Mouse (Mus musculus) heart, adult 2 months (tissue): Measurements from ENCODE around the gene Hopx.

Experiments used
- CTCF ChIP-seq: fragments of 200-600 bp; IDR thresholded peaks from 2 replicates; pipeline ENCODE4 v1.8.1; 2022; ENCODE audit warnings: antibody characterized with exemption, mild to moderate bottlenecking, moderate library complexity
- EP300 ChIP-seq: fragments of 200-500 bp; IDR thresholded peaks from 2 replicates; pipeline ENCODE4 v1.6.1; 2011; ENCODE audit warnings: low read depth, low read length, control low read depth; ENCODE audit not compliant: insufficient read depth
- POLR2A ChIP-seq: fragments of 200-500 bp; IDR thresholded peaks from 2 replicates; pipeline ENCODE4 v1.6.1; 2011; ENCODE audit warnings: mild to moderate bottlenecking, low read depth, low read length, control low read depth; ENCODE audit not compliant: insufficient read depth

DNA sequence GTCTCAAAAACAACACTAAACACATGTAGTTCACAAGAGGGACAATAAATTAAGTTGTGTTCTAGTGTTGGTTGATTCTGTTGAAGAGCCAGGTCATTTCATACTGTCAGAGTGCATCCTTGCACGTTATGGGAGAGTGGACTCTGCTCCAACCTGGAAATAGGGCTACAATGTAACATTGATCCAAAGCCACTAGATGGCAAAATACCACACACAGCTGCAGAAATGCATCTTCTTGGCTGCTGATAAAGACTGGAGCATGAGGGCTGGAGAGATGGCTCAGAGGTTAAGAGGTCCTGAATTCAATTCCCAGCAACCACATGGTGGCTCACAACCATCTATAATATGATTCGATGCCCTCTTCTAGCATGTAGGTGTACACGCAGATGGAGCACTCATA lies 43.3 kb downstream of the Hopx start:
- no peak for TF ChIP-seq POLR2A
- TF ChIP-seq EP300: no peak
- TF ChIP-seq CTCF: peak; percentile 69
